Mouse (Mus musculus) CH12.LX (cell line): ENCODE measurements around the gene Nxph1.

Source experiments
- CTCF ChIP-seq, 2 experiments: IDR thresholded peaks in 1 of 2; conservative IDR thresholded peaks in 1 of 2; 2 replicates each; pipeline ENCODE4 v1.5.1; 2011 to 2012; ENCODE audit warnings: low read depth in 2 of 2, low read length in 2 of 2, improper control_type of control experiment in 1 of 2, inconsistent platforms in 1 of 2, mild to moderate bottlenecking in 1 of 2, moderate library complexity in 1 of 2
- EP300 ChIP-seq: IDR thresholded peaks from 2 replicates; pipeline ENCODE4 v1.6.1; 2011; ENCODE audit warnings: low read length, improper control_type of control experiment
- MAFK ChIP-seq: IDR thresholded peaks from 2 replicates; pipeline ENCODE4 v1.6.1; 2011; ENCODE audit warnings: low read length, improper control_type of control experiment; ENCODE audit not compliant: insufficient replicate concordance
- POLR2A ChIP-seq: IDR thresholded peaks from 2 replicates; pipeline ENCODE4 v1.6.1; 2011; ENCODE audit warnings: low read depth, mild to moderate bottlenecking, improper control_type of control experiment, low read length
- TBP ChIP-seq: conservative IDR thresholded peaks from 2 replicates; pipeline ENCODE4 v1.6.1; 2011; ENCODE audit warnings: low read depth, low read length, improper control_type of control experiment

DNA sequence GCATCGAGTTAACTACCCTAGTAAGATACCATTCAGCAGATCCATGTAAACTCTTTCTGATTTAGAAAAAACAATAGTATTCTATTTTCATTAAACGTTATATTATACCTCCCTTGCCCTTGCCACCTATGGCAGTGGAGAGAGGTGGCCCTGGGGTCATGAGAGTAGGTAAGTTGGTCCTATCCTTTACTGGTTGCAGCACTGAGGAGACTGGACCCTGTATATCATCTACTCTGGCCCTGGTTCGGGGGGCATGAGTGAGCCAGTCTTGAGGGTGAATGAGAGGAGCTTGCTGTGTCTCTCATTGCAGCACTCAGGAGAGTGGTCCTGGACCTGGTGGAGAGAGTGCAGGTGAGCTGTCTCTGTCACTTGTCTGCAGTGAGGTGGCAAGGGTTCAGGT lies 33.5 kb upstream of the Nxph1 start:
- no peak for TF ChIP-seq CTCF (conservative IDR thresholded peaks at IDR 0.05 in 1 of 2, IDR thresholded peaks at IDR 0.05 in 1 of 2; ENCODE audit: low read depth in 2 of 2, low read length in 2 of 2)
- no peak for TF ChIP-seq TBP
- no peak for TF ChIP-seq EP300
- no peak for TF ChIP-seq MAFK
- TF ChIP-seq POLR2A: no peak
